Mouse (Mus musculus) urinary bladder, postnatal 14 days (tissue): ENCODE results near the gene Sspn.
A peak's percentile ranks its signal among the peaks of the same experiment; 100 is the strongest.

ENCODE experiments used
- DNase-seq: peaks from one replicate; pipeline ENCODE4 v3.0.0; 2021; ENCODE audit warnings: low spot score

The Sspn gene

GRCm38 (mm10) chr6:145934001-145934696 lies 2.7 kb downstream of the Sspn start:
- peak; percentile 76 for DNase-seq

- peak; percentile 10 for DNase-seq
These were observed 3.3 kb downstream of the Sspn start for GRCm38 (mm10) chr6:145934697-145935240.

DNA sequence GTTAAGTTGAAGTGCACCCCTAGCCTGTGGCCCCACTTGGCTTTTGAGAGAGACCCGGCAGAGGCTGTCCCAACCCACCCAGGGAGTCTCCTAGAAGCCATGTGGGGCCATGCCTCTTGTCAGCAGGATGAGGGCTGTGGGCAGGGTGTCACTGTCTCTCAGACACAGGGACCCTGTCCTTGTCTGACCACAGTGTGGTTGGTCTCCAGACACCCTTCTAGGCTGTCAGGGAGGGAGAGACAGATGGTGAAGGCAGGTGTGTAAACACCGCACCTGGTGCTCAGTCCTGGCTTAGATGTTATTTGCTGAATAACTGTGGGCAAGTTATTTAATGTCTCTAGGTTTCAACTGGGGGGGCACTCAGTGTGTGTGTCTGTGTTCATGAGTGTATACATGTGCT lies 4.5 kb downstream of the Sspn start:
- no peak for DNase-seq

- no peak for DNase-seq
These were observed 5.1 kb downstream of the Sspn start for GRCm38 (mm10) chr6:145936511-145936910.

GRCm38 (mm10) chr6:145940852-145941251 lies 9.4 kb downstream of the Sspn start:
- DNase-seq, result no peak

DNA sequence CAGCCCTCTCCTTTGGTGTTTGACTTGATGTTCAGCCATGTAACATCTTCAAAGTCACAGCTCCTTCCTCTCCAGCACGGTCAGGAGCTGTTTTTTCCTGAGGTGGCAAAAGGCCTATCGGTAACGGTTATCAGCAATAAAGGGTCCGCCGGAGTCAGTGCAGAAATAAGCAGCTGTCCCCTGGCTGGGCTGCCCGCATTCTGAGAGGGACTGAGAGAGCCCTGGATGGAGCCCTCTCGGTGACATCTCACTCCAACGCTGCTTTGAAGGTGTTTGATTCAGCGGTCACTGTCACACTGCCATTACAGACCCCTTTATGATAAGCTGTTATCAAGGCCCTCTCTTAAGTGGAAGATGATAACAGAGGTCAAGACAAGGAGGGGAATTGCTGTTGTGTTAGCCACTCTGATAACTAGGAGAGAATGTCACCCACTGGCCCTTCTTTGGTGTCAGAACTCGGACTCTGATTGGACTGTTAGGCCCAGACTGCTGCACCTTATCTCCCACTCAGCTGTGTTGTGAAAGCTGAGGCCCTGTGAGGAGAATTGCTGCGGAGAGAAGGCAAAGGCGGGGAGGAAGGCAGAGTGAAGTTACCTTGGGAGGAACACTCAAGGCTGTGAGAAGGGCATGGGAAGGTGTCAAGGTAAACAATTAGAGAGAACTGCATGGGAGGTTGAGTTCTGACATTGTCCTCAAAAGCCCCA lies 11.0 kb downstream of the Sspn start:
- DNase-seq, result no peak

DNA sequence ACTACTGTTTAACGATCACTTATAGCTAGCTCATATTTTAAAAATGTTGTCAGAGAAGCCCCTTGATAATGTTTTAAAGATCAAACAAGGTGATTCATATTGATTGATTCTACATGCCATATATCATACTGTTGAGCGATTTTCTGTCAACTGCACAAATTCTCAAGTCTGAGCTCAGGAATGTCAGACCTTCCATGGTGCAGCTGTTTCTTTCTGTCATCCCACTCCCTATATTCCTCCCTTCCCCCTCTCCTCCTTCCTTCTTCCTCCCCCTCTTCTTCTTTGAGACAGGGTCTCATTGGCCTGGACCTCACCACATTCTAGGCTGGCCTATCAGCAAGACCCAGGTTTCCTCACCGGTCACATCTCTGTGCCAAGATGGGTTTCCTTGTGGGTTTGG lies 12.0 kb downstream of the Sspn start:
- no peak for DNase-seq

DNA sequence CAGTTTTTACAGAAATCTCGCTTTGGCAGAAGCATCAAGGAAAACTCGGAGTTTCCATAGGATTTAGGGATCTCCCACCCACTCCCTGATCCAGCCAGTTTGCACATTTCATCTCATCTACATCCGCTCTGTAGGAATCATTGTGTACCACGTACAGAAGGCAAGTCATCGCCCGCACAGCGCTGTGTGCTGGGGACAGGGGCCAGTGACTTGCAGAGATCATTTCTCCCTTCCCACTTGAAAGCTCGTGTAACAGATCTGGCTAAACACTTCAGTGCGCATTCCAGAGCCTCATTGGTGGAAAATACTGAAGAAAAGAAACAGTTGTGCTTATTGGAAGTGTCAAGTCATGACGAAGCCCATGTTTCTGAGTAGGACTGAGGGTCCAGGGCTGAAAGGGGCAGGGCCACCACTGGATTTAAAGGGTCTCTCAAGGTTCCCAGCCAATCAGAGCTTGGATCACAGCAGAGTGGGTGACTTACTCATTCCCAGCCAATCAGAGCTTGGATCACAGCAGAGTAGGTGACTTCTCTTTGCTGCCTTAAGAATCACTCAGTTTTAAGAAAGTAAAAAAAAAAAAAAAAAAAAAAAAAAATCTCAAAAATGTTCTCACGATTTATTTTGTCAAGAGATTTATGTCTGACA lies 14.4 kb downstream of the Sspn start:
- no peak for DNase-seq

DNA sequence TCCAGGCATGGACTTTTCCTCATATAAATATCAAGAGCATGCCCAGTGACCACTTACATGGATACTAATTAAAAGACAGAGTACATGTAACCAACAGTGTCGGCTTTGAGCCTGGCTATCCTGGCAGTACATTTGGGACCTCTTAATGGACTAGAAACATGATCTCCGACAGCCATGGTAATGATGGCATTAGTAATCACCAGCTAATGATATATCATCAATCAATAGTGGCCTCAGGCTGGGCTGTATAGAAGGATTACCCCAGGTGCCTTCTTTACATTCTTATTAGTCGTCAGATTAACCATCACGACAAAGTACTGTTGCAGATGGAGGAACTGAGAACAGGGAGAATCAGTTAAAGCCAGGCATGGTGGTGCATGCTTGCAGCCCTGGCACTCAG lies 17.6 kb downstream of the Sspn start:
- DNase-seq, result no peak

DNA sequence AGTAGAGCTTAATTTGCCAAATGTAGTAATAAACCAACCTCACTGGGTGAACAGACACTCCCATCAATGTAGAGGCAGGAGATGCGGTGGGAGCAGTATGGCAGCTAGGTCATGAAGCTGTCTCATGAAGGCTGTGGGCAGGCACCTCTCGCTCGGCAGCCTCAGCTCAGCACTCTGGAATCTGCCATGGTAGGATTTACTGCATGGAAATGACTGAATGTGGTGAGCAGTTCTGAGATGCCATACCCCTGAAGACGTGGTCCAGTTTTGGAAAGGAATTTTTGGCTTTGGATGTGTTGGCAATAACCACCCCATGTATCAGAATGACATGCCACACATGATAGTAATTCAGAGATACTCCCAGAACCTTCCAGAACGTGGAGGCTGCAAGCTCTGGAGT lies 19.2 kb downstream of the Sspn start:
- no peak for DNase-seq

DNA sequence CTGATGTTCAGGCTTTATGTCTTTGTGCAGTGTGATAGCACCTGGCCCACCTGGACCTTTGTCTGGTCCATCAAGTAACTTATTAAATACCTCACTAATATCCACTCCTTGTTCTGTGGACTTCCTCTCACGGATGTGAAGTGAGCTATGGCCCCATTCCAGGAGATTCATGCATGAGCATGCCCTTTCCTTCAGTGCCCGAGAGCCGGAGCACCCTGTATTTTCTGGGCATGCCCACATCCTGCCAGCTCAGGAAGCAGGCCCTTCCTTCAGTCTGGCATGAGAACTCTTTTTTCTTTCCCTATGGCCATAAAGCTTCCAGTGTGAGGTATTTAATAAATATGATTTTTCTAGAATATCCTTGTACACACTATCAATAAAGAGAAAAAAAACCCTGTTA lies 21.2 kb downstream of the Sspn start:
- peak; percentile 72 for DNase-seq

DNA sequence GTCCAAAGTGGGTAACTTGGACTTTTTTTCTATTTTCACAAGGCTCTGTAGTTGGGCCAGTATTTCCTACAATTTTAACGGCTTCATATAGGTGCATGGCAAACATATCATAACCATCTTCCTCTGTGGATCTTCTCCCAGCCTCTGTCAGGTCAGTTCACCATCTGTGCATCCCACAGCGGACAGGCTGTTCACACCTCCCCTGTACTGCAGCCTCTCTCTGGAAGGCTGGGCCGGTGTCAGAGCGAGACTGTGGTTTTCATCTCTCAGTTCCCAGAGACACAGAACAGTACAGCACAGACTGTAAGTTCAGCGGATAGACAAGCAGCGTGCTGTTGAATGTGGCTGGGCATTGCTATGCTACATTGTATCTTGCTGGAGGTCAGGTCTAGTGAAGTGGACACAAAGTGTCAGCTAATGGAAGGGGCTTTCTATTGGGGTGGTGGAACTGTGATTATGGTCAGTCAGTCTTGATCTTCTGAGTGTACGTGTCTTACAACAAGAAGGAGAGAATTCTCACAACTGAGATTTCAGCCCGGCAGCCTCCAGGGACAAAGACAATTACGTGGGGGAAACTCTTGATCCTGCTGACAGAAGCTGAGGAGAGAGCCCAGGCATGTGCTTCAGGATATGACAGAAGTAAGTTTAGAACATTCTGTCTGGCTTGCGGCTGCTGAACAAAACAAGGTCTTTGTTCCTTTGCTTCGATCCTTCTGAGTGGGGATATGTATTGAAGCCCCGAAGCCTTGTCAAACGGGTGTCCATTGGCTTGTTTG lies 21.9 kb downstream of the Sspn start:
- DNase-seq, result no peak

GRCm38 (mm10) chr6:145957427-145957965 lies 26.1 kb downstream of the Sspn start:
- DNase-seq, result no peak

- DNase-seq, result no peak
These were observed 26.6 kb downstream of the Sspn start for GRCm38 (mm10) chr6:145958070-145958469.

DNA sequence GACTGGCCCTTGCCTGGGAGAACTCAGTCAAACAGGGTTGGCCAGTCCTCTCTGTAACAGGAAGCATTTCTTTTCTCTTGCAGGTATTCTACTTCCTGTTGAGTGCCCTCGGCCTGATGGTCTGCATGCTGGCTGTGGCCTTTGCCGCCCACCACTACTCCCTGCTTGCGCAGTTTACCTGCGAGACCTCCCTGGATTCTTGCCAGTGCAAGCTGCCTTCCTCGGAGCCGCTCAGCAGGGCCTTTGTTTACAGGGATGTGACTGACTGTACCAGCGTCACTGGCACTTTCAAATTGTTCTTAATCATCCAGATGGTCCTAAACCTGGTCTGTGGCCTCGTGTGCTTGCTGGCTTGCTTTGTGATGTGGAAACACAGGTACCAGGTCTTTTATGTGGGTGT lies 29.6 kb downstream of the Sspn start:
- DNase-seq, result no peak

DNA sequence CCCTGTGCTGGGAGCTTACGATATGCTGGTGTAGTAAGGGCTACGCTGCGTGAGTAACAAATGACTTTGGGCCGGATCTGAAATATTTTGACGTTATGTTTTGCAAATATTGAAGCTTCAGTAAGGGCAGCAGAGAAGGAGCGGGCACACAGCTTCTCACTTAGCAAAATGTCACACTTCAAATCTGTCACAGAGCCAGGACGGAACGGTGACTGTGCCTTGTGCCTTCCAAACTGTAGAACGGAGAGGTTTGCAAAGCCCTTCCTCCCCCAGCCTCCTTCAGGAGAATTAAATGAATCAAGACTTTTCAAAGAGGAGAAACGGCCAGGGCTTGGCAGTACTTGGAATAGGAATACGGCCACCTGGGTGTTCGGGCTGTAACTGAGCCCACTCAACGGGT lies 32.5 kb downstream of the Sspn start:
- no peak for DNase-seq

GRCm38 (mm10) chr6:145967693-145968092 lies 36.3 kb downstream of the Sspn start:
- DNase-seq, result no peak

DNA sequence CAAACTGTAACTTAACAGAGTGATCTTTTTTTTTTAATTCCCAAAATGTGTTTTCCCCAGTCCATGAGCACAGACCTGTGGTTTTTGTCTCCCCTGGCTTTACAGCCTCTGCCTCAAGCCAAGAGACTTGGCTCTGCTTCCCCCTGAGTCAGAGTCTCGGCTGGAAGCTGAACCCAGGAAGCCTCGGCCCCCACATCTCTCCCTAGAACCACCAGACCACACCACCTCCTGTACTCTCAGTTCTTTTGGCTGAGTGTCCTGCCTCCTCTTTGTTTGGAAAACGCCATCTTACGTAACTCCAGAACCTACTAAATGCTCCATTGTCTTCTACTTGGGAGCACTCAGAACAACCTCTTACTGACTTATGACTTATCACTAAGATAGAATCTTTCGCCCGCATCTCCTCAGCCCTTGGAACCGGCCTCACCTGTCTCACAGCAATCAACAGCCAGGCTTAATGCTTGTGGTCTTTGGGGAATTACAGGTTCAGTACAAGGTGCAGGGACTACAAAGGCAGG lies 36.9 kb downstream of the Sspn start:
- DNase-seq, result peak; percentile 73

DNA sequence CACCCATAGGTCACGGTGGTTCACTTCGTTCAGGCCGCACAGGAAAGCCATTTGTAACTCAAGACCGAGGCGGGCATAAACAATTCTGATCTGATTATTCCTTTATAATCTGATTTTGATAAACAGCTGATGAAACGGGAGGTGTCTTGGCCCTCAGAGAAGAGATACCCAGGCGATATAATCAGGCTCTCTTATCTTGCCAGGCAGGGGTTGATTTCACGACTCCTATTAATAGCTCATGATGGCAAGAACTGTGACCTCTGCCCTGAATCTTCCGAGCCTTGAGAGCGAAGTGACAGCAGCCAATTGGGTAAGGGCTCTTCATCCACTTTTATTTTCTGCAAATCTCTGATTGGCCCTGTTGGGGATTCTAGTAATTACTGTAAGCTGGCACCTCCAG lies 37.4 kb downstream of the Sspn start:
- no peak for DNase-seq

DNA sequence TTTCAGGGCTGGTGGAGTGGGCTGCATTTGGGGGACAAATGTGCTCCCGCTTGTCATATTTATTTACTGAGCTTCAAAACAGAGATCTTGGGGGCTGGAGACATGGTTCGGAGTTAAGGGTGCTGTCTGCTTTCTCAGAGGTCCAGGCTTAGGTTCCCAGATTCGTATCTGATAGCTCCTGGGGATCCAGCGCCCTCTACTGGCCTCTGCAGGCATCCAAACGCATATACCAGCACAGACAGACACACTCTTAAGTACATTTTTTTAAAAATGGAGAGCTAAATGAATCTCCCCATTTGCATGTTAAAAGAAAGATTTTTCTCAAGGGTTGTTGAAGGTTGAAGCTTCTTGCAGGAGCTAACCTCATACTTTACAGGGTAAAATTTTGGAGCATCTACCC lies 38.1 kb downstream of the Sspn start:
- DNase-seq, result no peak

GRCm38 (mm10) chr6:145972107-145972506 lies 40.7 kb downstream of the Sspn start:
- DNase-seq, result no peak

DNA sequence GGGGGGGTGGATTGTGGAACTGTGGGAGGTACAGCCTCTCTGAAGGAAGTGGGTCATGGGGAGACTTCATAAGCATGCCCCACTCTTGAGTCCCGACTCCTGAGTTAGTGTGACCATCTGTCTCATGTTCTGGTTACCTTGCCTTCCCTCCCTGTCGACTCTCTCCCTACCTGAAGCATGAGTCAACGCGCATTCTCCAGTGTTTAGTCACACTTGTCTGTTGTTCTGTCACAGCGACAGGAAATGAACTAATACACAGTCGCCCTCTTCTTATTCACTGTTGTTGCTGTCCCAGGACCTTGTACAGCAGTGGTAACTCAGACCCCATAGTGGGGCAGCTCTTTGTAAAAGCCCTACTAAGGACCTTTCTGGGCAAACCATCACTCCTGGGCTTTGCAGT lies 41.4 kb downstream of the Sspn start:
- peak; percentile 57 for DNase-seq
